Mouse (Mus musculus) liver, embryonic 15.5 days (tissue): ENCODE data around the gene Pmm2. TPM values are rescaled to one million over a fixed set of nuclear protein-coding genes. Genes with fewer than 3 reads are reported as not detected.
A peak's percentile ranks its signal among the peaks of the same experiment; 100 is the strongest.

Experiments
- ATAC-seq: fragments of 200-750 bp; cut with Nextera tagmentation; 2 replicates; pipeline ENCODE4 v1.8.0; 2017; ENCODE audit warnings: moderate number of reproducible peaks, mild to moderate bottlenecking, moderate library complexity; ENCODE audit not compliant: insufficient read depth
- H3K27ac ChIP-seq: fragments of 300-500 bp; sonication (generic); replicated peaks from 2 replicates; pipeline ENCODE4 v1.5.1; 2015; ENCODE audit warnings: mild to moderate bottlenecking, inconsistent platforms
- H3K27me3 ChIP-seq: fragments of 300-500 bp; sonication (generic); 2 replicates; pipeline ENCODE4 v1.6.1; 2015; ENCODE audit warnings: mild to moderate bottlenecking, inconsistent platforms
- H3K36me3 ChIP-seq: fragments of 300-500 bp; sonication (generic); replicated peaks from 2 replicates; pipeline ENCODE4 v1.6.1; 2015; ENCODE audit warnings: moderate library complexity, mild to moderate bottlenecking, inconsistent platforms
- H3K4me1 ChIP-seq: fragments of 300-500 bp; sonication (generic); replicated peaks from 2 replicates; pipeline ENCODE4 v1.6.1; 2015; ENCODE audit warnings: inconsistent platforms
- H3K4me2 ChIP-seq: fragments of 300-500 bp; sonication (generic); 2 replicates; pipeline ENCODE4 v1.6.1; 2015; ENCODE audit warnings: moderate library complexity, mild to moderate bottlenecking, inconsistent platforms
- H3K4me3 ChIP-seq: fragments of 300-500 bp; sonication (generic); replicated peaks from 2 replicates; pipeline ENCODE4 v1.5.1; 2015; ENCODE audit warnings: mild to moderate bottlenecking, inconsistent platforms
- H3K9ac ChIP-seq: fragments of 300-500 bp; sonication (generic); 2 replicates; pipeline ENCODE4 v1.6.1; 2015; ENCODE audit warnings: moderate library complexity, mild to moderate bottlenecking, inconsistent platforms
- H3K9me3 ChIP-seq: fragments of 300-500 bp; sonication (generic); replicated peaks from 2 replicates; pipeline ENCODE4 v1.6.1; 2016; ENCODE audit warnings: inconsistent platforms
- WGBS: fragments of 180-500 bp; shearing (Covaris S2); methylation state at CpG from one replicate; pipeline ENCODE4 v1.1.7; 2015; ENCODE audit warnings: mixed read lengths; ENCODE audit not compliant: insufficient replicate concordance; 5-methylcytosine and 5-hydroxymethylcytosine counted together
- polyA plus RNA-seq: library from polyadenylated mRNA; unstranded; fragments of >200 nt; fragmentation: Nextera tagmentation; extraction: Ambion mirVana; gene quantifications from 2 replicates; pipeline ENCODE4 v1.2.1, GENCODE M21; 2015

Pmm2 gene
- 30.4 and 31.5 TPM in 2 replicates for polyA plus RNA-seq

DNA sequence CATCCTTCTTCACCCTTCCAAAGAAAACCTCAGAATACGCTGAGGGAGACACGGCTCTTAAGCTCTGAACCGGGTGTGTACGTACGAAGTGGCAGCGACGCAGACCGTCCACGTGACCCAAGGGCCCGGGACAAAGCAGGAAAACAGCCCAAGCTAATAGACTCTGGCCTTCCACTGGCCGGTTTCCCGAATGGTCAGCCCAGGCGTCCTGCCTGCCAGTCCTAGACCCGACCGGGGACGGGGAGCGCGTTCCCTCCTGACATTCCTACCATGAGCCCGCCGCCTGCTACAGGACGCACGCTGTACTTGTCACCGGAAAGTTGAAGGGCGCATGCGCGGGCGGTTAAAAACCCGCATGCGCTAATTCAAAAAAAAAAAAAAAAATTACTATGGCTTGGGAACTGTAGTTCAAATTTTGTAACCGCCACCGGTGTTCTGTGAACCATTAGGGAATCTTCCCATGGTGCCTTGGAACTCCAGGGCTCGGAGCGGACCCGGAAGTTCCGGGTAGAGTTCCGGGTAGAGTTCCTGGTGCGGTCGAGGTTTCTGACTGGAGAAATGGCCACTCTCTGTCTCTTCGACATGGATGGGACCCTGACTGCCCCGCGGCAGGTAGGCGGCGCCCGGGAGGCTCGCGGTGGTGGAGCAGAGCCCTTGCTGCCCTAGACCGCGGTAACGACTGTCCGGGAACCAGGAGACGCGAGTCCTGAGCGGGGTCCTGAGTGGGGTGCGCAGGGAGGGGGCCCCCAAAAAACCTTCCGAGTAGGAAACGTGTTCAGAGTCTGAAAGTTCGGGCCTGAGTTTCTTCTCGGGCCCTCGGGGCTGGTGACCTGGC lies at the start of gene Pmm2, which contains the start of gene Tmem186:
TSS of gene Pmm2 (plus strand) at position 458 of the 835 bp plus-strand sequence.
TSS of gene Tmem186 (minus strand) at position 496 of the 835 bp plus-strand sequence.
- peak within 1 kb of the TSS; percentile 95 for H3K27ac ChIP-seq
- H3K9ac ChIP-seq: peak within 1 kb of the TSS; percentile 86
- peaks cover 52% of the 10 kb centered on the region for H3K4me1 ChIP-seq
- ATAC-seq: peak; percentile 81
- WGBS: under 1% methylated on average over 59 of the region's 59 CpGs
- peak within 1 kb of the TSS; percentile 87 for H3K4me2 ChIP-seq
- no peaks in the 10 kb centered on the region for H3K9me3 ChIP-seq
- H3K4me3 ChIP-seq: peak within 1 kb of the TSS; percentile 76
- H3K36me3 ChIP-seq: peaks cover 43% of the 10 kb centered on the region
- H3K27me3 ChIP-seq: no peaks in the 10 kb centered on the region

- 55% methylated on average over 4 of the region's 4 CpGs for WGBS
- no peak for ATAC-seq
These were observed 42.1 kb upstream of the Pmm2 start for GRCm38 (mm10) chr16:8595411-8595810.

DNA sequence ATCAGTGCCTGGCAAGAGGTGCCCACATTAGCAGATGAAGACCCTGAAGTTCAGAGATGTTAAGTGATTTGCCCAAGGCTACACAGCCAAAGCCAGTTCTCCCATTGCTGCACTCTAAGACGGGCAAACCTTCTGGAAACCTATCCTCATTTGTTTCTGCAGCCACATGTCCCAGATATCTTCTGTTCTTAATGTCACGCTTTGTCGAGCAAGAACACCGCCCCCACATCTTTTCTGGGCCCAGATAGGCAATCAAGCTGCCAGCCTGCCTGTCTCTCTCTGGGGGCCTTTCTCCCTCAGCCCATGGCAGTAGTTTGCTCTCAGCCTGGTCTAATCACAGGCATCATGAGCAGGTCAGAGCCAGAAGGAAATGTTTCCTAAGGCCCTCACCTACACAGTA lies 41.1 kb upstream of the Pmm2 start:
- Histone ChIP-seq H3K36me3 (0 out of 2 replicates have a peak, but pooled peaks cover 3% of the 10 kb centered on the region), H3K27me3 (no peaks in the 10 kb centered on the region), H3K9me3 (no peaks in the 10 kb centered on the region), H3K4me2 (no peak overlapping the region), H3K27ac (no peak overlapping the region), H3K4me1 (no peaks in the 10 kb centered on the region), H3K9ac (no peak overlapping the region), H3K4me3 (no peak overlapping the region)
- WGBS: 53% methylated on average over 4 of the region's 4 CpGs
- no peak for ATAC-seq

More at GRCm38 (mm10) chr16:8595411-8595810, 42.1 kb upstream of the Pmm2 start:
- H3K4me3 ChIP-seq: no peak overlapping the region
- no peak overlapping the region for H3K27ac ChIP-seq
- H3K9ac ChIP-seq: no peak overlapping the region
- no peaks in the 10 kb centered on the region for H3K9me3 ChIP-seq
- 0 out of 2 replicates have a peak, but pooled peaks cover 3% of the 10 kb centered on the region for H3K36me3 ChIP-seq
- no peaks in the 10 kb centered on the region for H3K4me1 ChIP-seq
- no peak overlapping the region for H3K4me2 ChIP-seq
- H3K27me3 ChIP-seq: no peaks in the 10 kb centered on the region

DNA sequence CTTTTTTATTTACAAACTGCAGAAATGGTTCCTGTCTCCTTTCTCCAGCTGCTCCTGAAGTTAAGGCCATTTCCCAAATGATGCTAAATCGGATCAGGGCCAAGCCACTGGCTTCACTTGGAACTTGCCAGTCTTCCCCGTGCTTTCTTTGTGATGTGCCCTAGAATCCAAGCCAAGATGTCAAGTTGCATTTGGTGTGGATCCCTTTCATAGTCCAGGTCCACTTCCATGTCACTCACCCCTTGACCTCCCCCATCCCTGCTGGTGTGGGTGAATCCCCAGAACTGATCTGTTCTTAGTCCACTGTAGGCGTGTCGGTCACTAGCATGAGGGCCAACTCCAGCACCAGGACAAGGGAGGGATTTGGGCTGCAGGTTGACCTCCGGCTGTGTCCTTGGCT lies 40.0 kb upstream of the Pmm2 start:
- H3K36me3 ChIP-seq: 0 out of 2 replicates have a peak, but pooled peaks cover 3% of the 10 kb centered on the region
- no peak overlapping the region for H3K4me2 ChIP-seq

DNA sequence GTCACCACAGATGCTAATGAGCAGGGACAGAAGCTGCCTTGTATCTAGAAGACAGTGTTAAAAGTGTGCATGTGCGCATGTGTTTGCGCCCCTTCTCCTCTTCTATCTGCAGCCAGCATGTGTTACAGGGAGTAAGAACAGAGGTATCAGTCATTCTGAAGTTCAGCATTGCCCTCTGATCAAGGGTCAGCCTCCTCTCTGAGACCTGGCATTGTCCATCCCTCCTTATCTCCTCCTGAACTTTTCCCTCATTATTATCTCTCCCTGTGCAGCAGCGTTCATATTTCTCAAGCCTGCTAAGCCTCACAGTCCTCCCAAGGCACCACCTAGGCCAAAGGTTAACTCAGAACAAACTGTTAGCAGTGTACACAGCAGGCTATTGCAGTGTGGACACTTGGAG lies 33.7 kb upstream of the Pmm2 start:
- peak; percentile 86 for ATAC-seq
- Histone ChIP-seq H3K36me3 (0 out of 2 replicates have a peak, but pooled peaks cover 2% of the 10 kb centered on the region), H3K27ac (peak overlapping the region; percentile 70), H3K4me2 (peak overlapping the region; percentile 10; the same call in 1 of the 2 replicates), H3K4me3 (no peak overlapping the region), H3K9me3 (no peaks in the 10 kb centered on the region), H3K27me3 (no peaks in the 10 kb centered on the region), H3K4me1 (peaks cover 22% of the 10 kb centered on the region), H3K9ac (no peak overlapping the region)
- WGBS: 40% methylated on average over 3 of the region's 3 CpGs

More for the DNA sequence above, 40.0 kb upstream of the Pmm2 start:
- H3K9me3 ChIP-seq: no peaks in the 10 kb centered on the region
- no peaks in the 10 kb centered on the region for H3K27me3 ChIP-seq
- ATAC-seq: no peak
- no peak overlapping the region for H3K9ac ChIP-seq
- no peak overlapping the region for H3K4me3 ChIP-seq
- H3K27ac ChIP-seq: no peak overlapping the region
- peaks cover 5% of the 10 kb centered on the region for H3K4me1 ChIP-seq
- WGBS: 62% methylated on average over 5 of the region's 5 CpGs

GRCm38 (mm10) chr16:8610397-8610796 lies 27.1 kb upstream of the Pmm2 start:
- Histone ChIP-seq H3K27me3 (no peaks in the 10 kb centered on the region), H3K27ac (no peak overlapping the region)

DNA sequence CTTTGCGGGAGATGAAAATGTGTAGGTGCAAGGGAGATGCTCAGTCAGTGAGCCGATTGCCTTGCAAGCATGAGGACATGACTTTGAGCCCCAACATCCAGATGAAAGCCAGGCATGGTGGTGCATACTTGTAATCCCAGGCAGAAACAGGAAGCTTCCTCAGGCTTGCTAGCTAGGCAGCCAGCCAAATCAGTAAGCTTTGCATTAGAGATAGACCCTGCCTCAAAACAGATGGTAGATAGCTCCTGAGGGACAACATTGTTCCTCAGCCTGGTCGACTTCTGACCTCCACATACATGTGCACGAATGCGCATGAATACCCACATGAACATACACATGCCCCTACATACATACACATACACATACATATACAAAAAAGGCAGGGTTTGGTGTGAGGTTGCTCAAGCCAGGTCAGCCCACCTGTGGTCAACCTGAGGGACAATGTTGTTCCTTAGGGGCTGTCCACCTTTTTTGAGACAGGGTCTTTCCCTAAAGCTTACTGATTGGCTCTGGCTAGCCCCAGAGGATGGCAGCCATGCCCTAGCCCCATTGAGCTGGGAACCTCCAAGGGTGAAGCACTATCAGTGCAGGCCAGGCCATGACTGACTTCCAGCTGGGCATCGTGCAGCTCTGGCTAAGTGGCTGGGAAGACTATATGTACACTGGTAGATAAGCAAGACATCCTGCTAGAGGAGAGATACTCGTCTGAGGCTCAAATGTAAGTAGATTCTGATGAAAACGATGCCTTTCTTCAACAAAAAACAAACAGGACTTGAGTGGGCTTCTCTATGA lies 25.1 kb upstream of the Pmm2 start:
- peak overlapping the region; percentile 92 for H3K27ac ChIP-seq
- peaks cover 47% of the 10 kb centered on the region for H3K4me1 ChIP-seq
- WGBS: 53% methylated on average over 8 of the region's 8 CpGs
- H3K36me3 ChIP-seq: peaks cover 14% of the 10 kb centered on the region; the same call in 1 of the 2 replicates
- H3K4me3 ChIP-seq: peak overlapping the region; percentile 32
- H3K27me3 ChIP-seq: no peaks in the 10 kb centered on the region
- H3K9me3 ChIP-seq: no peaks in the 10 kb centered on the region
- H3K4me2 ChIP-seq: peak overlapping the region; percentile 64
- ATAC-seq: peak; percentile 99
- H3K9ac ChIP-seq: peak overlapping the region; percentile 41

More at GRCm38 (mm10) chr16:8610397-8610796, 27.1 kb upstream of the Pmm2 start:
- Histone ChIP-seq H3K9ac (no peak overlapping the region), H3K4me3 (no peak overlapping the region), H3K9me3 (no peaks in the 10 kb centered on the region), H3K4me1 (peaks cover 47% of the 10 kb centered on the region), H3K4me2 (no peak overlapping the region), H3K36me3 (peaks cover 12% of the 10 kb centered on the region; the same call in 1 of the 2 replicates)
- 53% methylated on average over 3 of the region's 3 CpGs for WGBS
- no peak for ATAC-seq

- Histone ChIP-seq H3K4me1 (peaks cover 47% of the 10 kb centered on the region), H3K27ac (peak overlapping the region; percentile 92), H3K9me3 (no peaks in the 10 kb centered on the region), H3K9ac (peak overlapping the region; percentile 41), H3K4me3 (peak overlapping the region; percentile 32), H3K27me3 (no peaks in the 10 kb centered on the region), H3K36me3 (peaks cover 14% of the 10 kb centered on the region; the same call in 1 of the 2 replicates), H3K4me2 (peak overlapping the region; percentile 64)
- 41% methylated on average over 4 of the region's 4 CpGs for WGBS
- ATAC-seq: peak; percentile 75
These were observed 24.4 kb upstream of the Pmm2 start for GRCm38 (mm10) chr16:8613039-8613438.

DNA sequence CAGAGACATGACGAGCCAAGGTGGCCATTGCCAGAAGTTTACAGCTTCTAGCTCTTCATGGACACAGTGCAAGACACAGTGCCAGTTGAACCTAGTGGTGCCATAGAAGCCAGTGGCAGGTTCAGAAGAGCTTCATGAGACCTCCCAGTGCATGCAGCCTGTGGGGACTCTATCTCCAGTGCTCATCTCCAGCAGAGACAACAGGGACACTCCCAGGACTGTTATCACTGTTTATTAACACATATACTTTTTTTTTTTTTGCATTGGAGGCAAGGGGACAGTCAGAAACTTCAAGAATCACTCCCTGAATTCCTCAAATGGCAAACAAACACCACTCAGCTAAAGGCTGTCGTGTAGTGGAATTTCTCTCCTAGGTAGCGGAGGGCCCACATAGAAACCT lies 24.0 kb upstream of the Pmm2 start:
- Histone ChIP-seq H3K4me2 (peak overlapping the region; percentile 64), H3K4me3 (peak overlapping the region; percentile 32)

GRCm38 (mm10) chr16:8619659-8620314 lies 17.7 kb upstream of the Pmm2 start:
- Histone ChIP-seq H3K4me3 (no peak overlapping the region), H3K36me3 (peaks cover 7% of the 10 kb centered on the region; the same call in 1 of the 2 replicates), H3K4me2 (no peak overlapping the region), H3K27me3 (no peaks in the 10 kb centered on the region), H3K9ac (no peak overlapping the region), H3K4me1 (peaks cover under 1% of the 10 kb centered on the region; the same call in 1 of the 2 replicates), H3K9me3 (no peaks in the 10 kb centered on the region), H3K27ac (no peak overlapping the region)
- WGBS: 66% methylated on average over 10 of the region's 10 CpGs
- no peak for ATAC-seq

More for the DNA sequence above, 24.0 kb upstream of the Pmm2 start:
- WGBS: 61% methylated on average over 3 of the region's 3 CpGs
- peaks cover 47% of the 10 kb centered on the region for H3K4me1 ChIP-seq
- H3K36me3 ChIP-seq: peaks cover 14% of the 10 kb centered on the region; the same call in 1 of the 2 replicates
- peak overlapping the region; percentile 41 for H3K9ac ChIP-seq
- peak overlapping the region; percentile 92 for H3K27ac ChIP-seq
- H3K27me3 ChIP-seq: no peaks in the 10 kb centered on the region
- ATAC-seq: 0 out of 2 replicates have a peak, but pooled peaks have one; percentile 11
- no peaks in the 10 kb centered on the region for H3K9me3 ChIP-seq
